Mouse (Mus musculus): ENCODE measurements at regions not wholly inside any gene's neighbourhood (a gene's known extent, or its start where the extent isn't known, plus 50 kb on each side); places are given as distances from the start of the nearest gene placed in this dataset.

- WGBS, result 88% methylated on average over 3 of the region's 3 CpGs
- Histone ChIP-seq H3K27me3 (ENCODE audit: control insufficient read depth, insufficient read depth, low read length) (no peaks in the 10 kb centered on the region), H3K36me3 (ENCODE audit: control insufficient read depth, insufficient read depth, low read length) (no peaks in the 10 kb centered on the region), H3K27ac (ENCODE audit: insufficient read depth, low read length) (no peak overlapping the region), H3K4me1 (ENCODE audit: control insufficient read depth, insufficient read depth, insufficient read length) (no peaks in the 10 kb centered on the region), H3K4me3 (ENCODE audit: extremely low read depth, insufficient read depth, insufficient read length) (no peak overlapping the region)
- DNase-seq (ENCODE audit: low read depth in 1 of 2, low spot score in 2 of 2), result no peak
- no peak for TF ChIP-seq POLR2A (IDR thresholded peaks at IDR 0.05; ENCODE audit: low read depth, low read length)
- no peak for TF ChIP-seq CTCF (IDR thresholded peaks at IDR 0.05; ENCODE audit: extremely low read depth, insufficient read depth, insufficient read length, insufficient replicate concordance)
Measured at GRCm38 (mm10) chr1:61198549-61199062, 220.9 kb downstream of the Icos start.

GRCm38 (mm10) chr1:61201006-61201405 is 223.3 kb downstream of the Icos start:
- 88% methylated on average over 2 of the region's 2 CpGs for WGBS
- Histone ChIP-seq H3K4me1 (ENCODE audit: control insufficient read depth, insufficient read depth, insufficient read length) (no peaks in the 10 kb centered on the region), H3K27ac (ENCODE audit: insufficient read depth, low read length) (no peak overlapping the region), H3K4me3 (ENCODE audit: extremely low read depth, insufficient read depth, insufficient read length) (no peak overlapping the region), H3K36me3 (ENCODE audit: control insufficient read depth, insufficient read depth, low read length) (no peaks in the 10 kb centered on the region), H3K27me3 (ENCODE audit: control insufficient read depth, insufficient read depth, low read length) (no peaks in the 10 kb centered on the region)
- no peak for DNase-seq (ENCODE audit: low read depth in 1 of 2, low spot score in 2 of 2)
- no peak for TF ChIP-seq POLR2A (IDR thresholded peaks at IDR 0.05; ENCODE audit: low read depth, low read length)
- TF ChIP-seq CTCF (IDR thresholded peaks at IDR 0.05; ENCODE audit: extremely low read depth, insufficient read depth, insufficient read length, insufficient replicate concordance), result no peak

GRCm38 (mm10) chr1:61202079-61202478 is 224.4 kb downstream of the Icos start:
- no peaks in the 10 kb centered on the region for H3K4me1 ChIP-seq (ENCODE audit: control insufficient read depth, insufficient read depth, insufficient read length)
- no peak overlapping the region for H3K4me3 ChIP-seq (ENCODE audit: extremely low read depth, insufficient read depth, insufficient read length)
- no peaks in the 10 kb centered on the region for H3K27me3 ChIP-seq (ENCODE audit: control insufficient read depth, insufficient read depth, low read length)
- no peak for DNase-seq (ENCODE audit: low read depth in 1 of 2, low spot score in 2 of 2)
- no peaks in the 10 kb centered on the region for H3K36me3 ChIP-seq (ENCODE audit: control insufficient read depth, insufficient read depth, low read length)
- no peak overlapping the region for H3K27ac ChIP-seq (ENCODE audit: insufficient read depth, low read length)
- 95% methylated on average over 3 of the region's 3 CpGs for WGBS
- TF ChIP-seq POLR2A (IDR thresholded peaks at IDR 0.05; ENCODE audit: low read depth, low read length), result no peak

- 22% methylated on average over 15 of the region's 15 CpGs for WGBS
- DNase-seq (ENCODE audit: low read depth in 1 of 2, low spot score in 2 of 2), result no peak
- no peaks in the 10 kb centered on the region for H3K4me1 ChIP-seq (ENCODE audit: control insufficient read depth, insufficient read depth, insufficient read length)
- H3K27ac ChIP-seq (ENCODE audit: insufficient read depth, low read length), result no peak overlapping the region
- H3K4me3 ChIP-seq (ENCODE audit: extremely low read depth, insufficient read depth, insufficient read length), result no peak overlapping the region
- H3K36me3 ChIP-seq (ENCODE audit: control insufficient read depth, insufficient read depth, low read length), result no peaks in the 10 kb centered on the region
- no peaks in the 10 kb centered on the region for H3K27me3 ChIP-seq (ENCODE audit: control insufficient read depth, insufficient read depth, low read length)
- no peak for TF ChIP-seq POLR2A (IDR thresholded peaks at IDR 0.05; ENCODE audit: low read depth, low read length)
- no peak for TF ChIP-seq CTCF (IDR thresholded peaks at IDR 0.05; ENCODE audit: extremely low read depth, insufficient read depth, insufficient read length, insufficient replicate concordance)
Measured at GRCm38 (mm10) chr1:61203170-61203569, 225.4 kb downstream of the Icos start.

GRCm38 (mm10) chr1:61203612-61204011 is 225.9 kb downstream of the Icos start:
- Histone ChIP-seq H3K4me1 (ENCODE audit: control insufficient read depth, insufficient read depth, insufficient read length) (no peaks in the 10 kb centered on the region), H3K27me3 (ENCODE audit: control insufficient read depth, insufficient read depth, low read length) (no peaks in the 10 kb centered on the region), H3K4me3 (ENCODE audit: extremely low read depth, insufficient read depth, insufficient read length) (no peak overlapping the region), H3K27ac (ENCODE audit: insufficient read depth, low read length) (no peak overlapping the region), H3K36me3 (ENCODE audit: control insufficient read depth, insufficient read depth, low read length) (no peaks in the 10 kb centered on the region)
- WGBS, result 53% methylated on average over 6 of the region's 6 CpGs
- no peak for DNase-seq (ENCODE audit: low read depth in 1 of 2, low spot score in 2 of 2)
- TF ChIP-seq CTCF (IDR thresholded peaks at IDR 0.05; ENCODE audit: extremely low read depth, insufficient read depth, insufficient read length, insufficient replicate concordance) (no peak), POLR2A (IDR thresholded peaks at IDR 0.05; ENCODE audit: low read depth, low read length) (no peak)

- DNase-seq (ENCODE audit: low read depth in 1 of 2, low spot score in 2 of 2), result no peak
- no peak overlapping the region for H3K27ac ChIP-seq (ENCODE audit: insufficient read depth, low read length)
- no peaks in the 10 kb centered on the region for H3K4me1 ChIP-seq (ENCODE audit: control insufficient read depth, insufficient read depth, insufficient read length)
- H3K36me3 ChIP-seq (ENCODE audit: control insufficient read depth, insufficient read depth, low read length), result no peaks in the 10 kb centered on the region
- WGBS, result 87% methylated on average over 5 of the region's 5 CpGs
- no peaks in the 10 kb centered on the region for H3K27me3 ChIP-seq (ENCODE audit: control insufficient read depth, insufficient read depth, low read length)
- TF ChIP-seq POLR2A (IDR thresholded peaks at IDR 0.05; ENCODE audit: low read depth, low read length) (no peak), CTCF (IDR thresholded peaks at IDR 0.05; ENCODE audit: extremely low read depth, insufficient read depth, insufficient read length, insufficient replicate concordance) (no peak)
- H3K4me3 ChIP-seq (ENCODE audit: extremely low read depth, insufficient read depth, insufficient read length), result no peak overlapping the region
Measured at GRCm38 (mm10) chr1:61205137-61205536, 227.4 kb downstream of the Icos start.

GRCm38 (mm10) chr1:61206861-61207380 is 229.2 kb downstream of the Icos start:
- Histone ChIP-seq H3K36me3 (ENCODE audit: control insufficient read depth, insufficient read depth, low read length) (no peaks in the 10 kb centered on the region), H3K27me3 (ENCODE audit: control insufficient read depth, insufficient read depth, low read length) (no peaks in the 10 kb centered on the region), H3K4me1 (ENCODE audit: control insufficient read depth, insufficient read depth, insufficient read length) (no peaks in the 10 kb centered on the region), H3K4me3 (ENCODE audit: extremely low read depth, insufficient read depth, insufficient read length) (no peak overlapping the region), H3K27ac (ENCODE audit: insufficient read depth, low read length) (no peak overlapping the region)
- no peak for DNase-seq (ENCODE audit: low read depth in 1 of 2, low spot score in 2 of 2)
- WGBS, result 90% methylated on average over 6 of the region's 6 CpGs
- TF ChIP-seq CTCF (IDR thresholded peaks at IDR 0.05; ENCODE audit: extremely low read depth, insufficient read depth, insufficient read length, insufficient replicate concordance), result no peak
- no peak for TF ChIP-seq POLR2A (IDR thresholded peaks at IDR 0.05; ENCODE audit: low read depth, low read length)
